Mouse (Mus musculus): ENCODE measurements around the gene Cnbp. TPM values are rescaled to one million over a fixed set of nuclear protein-coding genes. Genes with fewer than 3 reads are reported as not detected.

Gene Cnbp
- polyA plus RNA-seq, 1 experiment from 2014 or later = 685 TPM

DNA sequence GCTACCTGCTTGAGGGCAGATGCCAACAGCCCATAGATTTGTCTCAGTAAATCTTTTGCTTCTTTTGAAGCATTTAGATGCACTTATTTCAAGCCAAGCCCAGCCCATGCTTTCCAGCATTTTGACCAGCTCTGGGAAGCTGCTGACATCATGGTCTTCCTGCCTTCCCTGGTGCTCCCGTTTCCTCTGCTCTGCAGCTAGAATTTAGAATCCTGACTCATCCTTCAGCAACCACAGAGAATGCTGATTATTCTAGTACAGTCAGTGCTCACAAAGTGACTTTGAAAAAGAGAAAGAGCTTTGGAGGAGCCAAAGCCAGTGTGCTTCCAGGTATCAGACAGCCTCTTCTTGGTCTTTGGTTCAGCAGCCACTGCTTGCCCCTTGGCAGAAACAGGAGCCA is 6.2 kb upstream of the Cnbp start:
- H3K9ac ChIP-seq (replicated peaks; ENCODE audit: low read depth, low read length) = no peak overlapping the region
- H3K4me2 ChIP-seq (ENCODE audit: low read length) = no peak overlapping the region
- H3K27me3 ChIP-seq (replicated peaks; ENCODE audit: control insufficient read depth, insufficient read depth, low read length) = no peaks in the 10 kb centered on the region
- no peaks in the 10 kb centered on the region for H3K9me3 ChIP-seq (ENCODE audit: control insufficient read depth, low read length)
- 64% methylated on average over 1 of the region's 1 CpGs for WGBS
- no peak overlapping the region for H3K27ac ChIP-seq (ENCODE audit: low read length)
- H3K36me3 ChIP-seq (ENCODE audit: control insufficient read depth, insufficient read depth) = no peaks in the 10 kb centered on the region
- no peak for ATAC-seq
- no peaks in the 10 kb centered on the region for H3K4me1 ChIP-seq (replicated peaks; ENCODE audit: control insufficient read depth, insufficient read depth, low read length)
- H3K4me3 ChIP-seq (replicated peaks; ENCODE audit: low read length) = no peak overlapping the region

- Histone ChIP-seq H3K4me3 (replicated peaks; ENCODE audit: low read length) (no peak overlapping the region), H3K9me3 (ENCODE audit: control insufficient read depth, low read length) (no peaks in the 10 kb centered on the region), H3K4me1 (replicated peaks; ENCODE audit: control insufficient read depth, insufficient read depth, low read length) (peaks cover 11% of the 10 kb centered on the region), H3K36me3 (ENCODE audit: control insufficient read depth, insufficient read depth) (0 out of 2 replicates have a peak, but pooled peaks cover 2% of the 10 kb centered on the region), H3K27me3 (replicated peaks; ENCODE audit: control insufficient read depth, insufficient read depth, low read length) (no peaks in the 10 kb centered on the region), H3K9ac (replicated peaks; ENCODE audit: low read depth, low read length) (no peak overlapping the region), H3K27ac (ENCODE audit: low read length) (no peak overlapping the region), H3K4me2 (ENCODE audit: low read length) (no peak overlapping the region)
- no peak for ATAC-seq
- WGBS = 83% methylated on average over 4 of the region's 4 CpGs
Measured at GRCm38 (mm10) chr6:87853446-87853845, 2.5 kb upstream of the Cnbp start.

DNA sequence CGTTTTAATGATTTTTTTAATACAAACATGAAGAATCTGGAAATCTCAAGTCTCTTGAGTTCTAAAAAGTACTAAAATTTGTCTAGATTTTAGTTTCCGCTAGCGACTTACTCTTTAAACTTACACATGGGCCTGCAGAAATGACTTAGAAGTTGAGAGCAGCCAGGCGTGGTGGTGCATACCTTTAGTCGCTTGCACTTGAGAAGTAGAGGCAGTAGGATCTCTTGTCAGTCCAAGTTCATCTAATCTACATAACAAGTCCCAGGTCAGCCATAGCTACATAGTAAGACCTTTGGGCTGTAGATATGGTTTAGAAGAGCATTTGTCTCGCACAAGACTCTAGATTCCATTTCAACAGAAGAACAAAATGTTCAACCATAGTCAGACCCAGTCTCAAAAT is 965 bp upstream of the Cnbp start:
- WGBS = 86% methylated on average over 6 of the region's 6 CpGs
- no peak overlapping the region for H3K9ac ChIP-seq (replicated peaks; ENCODE audit: low read depth, low read length)

GRCm38 (mm10) chr6:87850155-87850899 is 579 bp downstream of the Cnbp start:
- peak overlapping the region; percentile 89 for H3K4me2 ChIP-seq (ENCODE audit: low read length)
- H3K9me3 ChIP-seq (ENCODE audit: control insufficient read depth, low read length) = no peaks in the 10 kb centered on the region
- peak overlapping the region; percentile 95 for H3K9ac ChIP-seq (replicated peaks; ENCODE audit: low read depth, low read length)
- H3K27me3 ChIP-seq (replicated peaks; ENCODE audit: control insufficient read depth, insufficient read depth, low read length) = no peaks in the 10 kb centered on the region
- peak overlapping the region; percentile 93 for H3K27ac ChIP-seq (ENCODE audit: low read length)
- peaks cover 25% of the 10 kb centered on the region for H3K4me1 ChIP-seq (replicated peaks; ENCODE audit: control insufficient read depth, insufficient read depth, low read length)
- under 1% methylated on average over 71 of the region's 73 CpGs for WGBS
- peak; percentile 70 for ATAC-seq
- H3K4me3 ChIP-seq (replicated peaks; ENCODE audit: low read length) = peak overlapping the region; percentile 100
- peaks cover 3% of the 10 kb centered on the region for H3K36me3 ChIP-seq (ENCODE audit: control insufficient read depth, insufficient read depth)

More for the DNA sequence above, 965 bp upstream of the Cnbp start:
- no peak overlapping the region for H3K4me3 ChIP-seq (replicated peaks; ENCODE audit: low read length)
- no peaks in the 10 kb centered on the region for H3K9me3 ChIP-seq (ENCODE audit: control insufficient read depth, low read length)
- H3K27ac ChIP-seq (ENCODE audit: low read length) = no peak overlapping the region
- H3K27me3 ChIP-seq (replicated peaks; ENCODE audit: control insufficient read depth, insufficient read depth, low read length) = no peaks in the 10 kb centered on the region
- H3K4me2 ChIP-seq (ENCODE audit: low read length) = no peak overlapping the region
- peaks cover 23% of the 10 kb centered on the region for H3K4me1 ChIP-seq (replicated peaks; ENCODE audit: control insufficient read depth, insufficient read depth, low read length)
- 0 out of 2 replicates have a peak, but pooled peaks cover 2% of the 10 kb centered on the region for H3K36me3 ChIP-seq (ENCODE audit: control insufficient read depth, insufficient read depth)
- no peak for ATAC-seq

- no peak for ATAC-seq
- Histone ChIP-seq H3K9me3 (ENCODE audit: control insufficient read depth, low read length) (no peaks in the 10 kb centered on the region), H3K4me1 (replicated peaks; ENCODE audit: control insufficient read depth, insufficient read depth, low read length) (peaks cover 25% of the 10 kb centered on the region), H3K4me2 (ENCODE audit: low read length) (peak overlapping the region; percentile 89), H3K27me3 (replicated peaks; ENCODE audit: control insufficient read depth, insufficient read depth, low read length) (no peaks in the 10 kb centered on the region), H3K27ac (ENCODE audit: low read length) (no peak overlapping the region), H3K36me3 (ENCODE audit: control insufficient read depth, insufficient read depth) (peaks cover 9% of the 10 kb centered on the region), H3K4me3 (replicated peaks; ENCODE audit: low read length) (peak overlapping the region; percentile 100), H3K9ac (replicated peaks; ENCODE audit: low read depth, low read length) (peak overlapping the region; percentile 95)
- WGBS = under 1% methylated on average over 8 of the region's 8 CpGs
Measured at GRCm38 (mm10) chr6:87849780-87850154, 1.1 kb downstream of the Cnbp start.

- Histone ChIP-seq H3K36me3 (ENCODE audit: control insufficient read depth, insufficient read depth) (peaks cover 34% of the 10 kb centered on the region), H3K4me1 (replicated peaks; ENCODE audit: control insufficient read depth, insufficient read depth, low read length) (peaks cover 25% of the 10 kb centered on the region), H3K4me3 (replicated peaks; ENCODE audit: low read length) (no peak overlapping the region), H3K27ac (ENCODE audit: low read length) (no peak overlapping the region), H3K9me3 (ENCODE audit: control insufficient read depth, low read length) (no peaks in the 10 kb centered on the region), H3K27me3 (replicated peaks; ENCODE audit: control insufficient read depth, insufficient read depth, low read length) (no peaks in the 10 kb centered on the region), H3K9ac (replicated peaks; ENCODE audit: low read depth, low read length) (no peak overlapping the region), H3K4me2 (ENCODE audit: low read length) (no peak overlapping the region)
- no peak for ATAC-seq
- 85% methylated on average over 1 of the region's 1 CpGs for WGBS
Measured at GRCm38 (mm10) chr6:87846813-87847212, 4.1 kb downstream of the Cnbp start.

GRCm38 (mm10) chr6:87845031-87845695 is 5.7 kb downstream of the Cnbp start:
- no peak overlapping the region for H3K4me2 ChIP-seq (ENCODE audit: low read length)
- 93% methylated on average over 13 of the region's 13 CpGs for WGBS
- H3K4me3 ChIP-seq (replicated peaks; ENCODE audit: low read length) = no peak overlapping the region
- H3K27ac ChIP-seq (ENCODE audit: low read length) = no peak overlapping the region
- no peaks in the 10 kb centered on the region for H3K9me3 ChIP-seq (ENCODE audit: control insufficient read depth, low read length)
- H3K9ac ChIP-seq (replicated peaks; ENCODE audit: low read depth, low read length) = no peak overlapping the region
- peaks cover 34% of the 10 kb centered on the region for H3K36me3 ChIP-seq (ENCODE audit: control insufficient read depth, insufficient read depth)
- H3K4me1 ChIP-seq (replicated peaks; ENCODE audit: control insufficient read depth, insufficient read depth, low read length) = peaks cover 22% of the 10 kb centered on the region
- no peak for ATAC-seq
- no peaks in the 10 kb centered on the region for H3K27me3 ChIP-seq (replicated peaks; ENCODE audit: control insufficient read depth, insufficient read depth, low read length)

GRCm38 (mm10) chr6:87842254-87842653 is 8.7 kb downstream of the Cnbp start:
- Histone ChIP-seq H3K4me1 (replicated peaks; ENCODE audit: control insufficient read depth, insufficient read depth, low read length) (peaks cover 18% of the 10 kb centered on the region), H3K9me3 (ENCODE audit: control insufficient read depth, low read length) (no peaks in the 10 kb centered on the region), H3K4me2 (ENCODE audit: low read length) (no peak overlapping the region), H3K4me3 (replicated peaks; ENCODE audit: low read length) (no peak overlapping the region), H3K36me3 (ENCODE audit: control insufficient read depth, insufficient read depth) (peaks cover 31% of the 10 kb centered on the region), H3K27me3 (replicated peaks; ENCODE audit: control insufficient read depth, insufficient read depth, low read length) (no peaks in the 10 kb centered on the region), H3K27ac (ENCODE audit: low read length) (no peak overlapping the region), H3K9ac (replicated peaks; ENCODE audit: low read depth, low read length) (no peak overlapping the region)
- 0% methylated on average over 1 of the region's 1 CpGs for WGBS
- ATAC-seq = no peak

GRCm38 (mm10) chr6:87841635-87842034 is 9.3 kb downstream of the Cnbp start:
- Histone ChIP-seq H3K9ac (replicated peaks; ENCODE audit: low read depth, low read length) (no peak overlapping the region), H3K27me3 (replicated peaks; ENCODE audit: control insufficient read depth, insufficient read depth, low read length) (no peaks in the 10 kb centered on the region), H3K4me2 (ENCODE audit: low read length) (no peak overlapping the region), H3K27ac (ENCODE audit: low read length) (no peak overlapping the region), H3K9me3 (ENCODE audit: control insufficient read depth, low read length) (no peaks in the 10 kb centered on the region), H3K4me1 (replicated peaks; ENCODE audit: control insufficient read depth, insufficient read depth, low read length) (peaks cover 18% of the 10 kb centered on the region), H3K36me3 (ENCODE audit: control insufficient read depth, insufficient read depth) (peaks cover 31% of the 10 kb centered on the region), H3K4me3 (replicated peaks; ENCODE audit: low read length) (no peak overlapping the region)
- 82% methylated on average over 8 of the region's 8 CpGs for WGBS
- no peak for ATAC-seq

Measured in forebrain, embryonic 16.5 days (tissue).